Mouse (Mus musculus): ENCODE results near the gene Camta1. TPM values are rescaled to one million over a fixed set of nuclear protein-coding genes. Genes with fewer than 3 reads are reported as not detected.

The Camta1 gene
- polyA plus RNA-seq, 1 experiment: 7.7 TPM

GRCm38 (mm10) chr4:151229073-151229472 lies 632.6 kb downstream of the Camta1 start:
- DNase-seq: no peak
- no peaks in the 10 kb centered on the region for H3K27me3 ChIP-seq (replicated peaks; ENCODE audit: control insufficient read depth, insufficient read depth, low read length)
- H3K4me3 ChIP-seq (ENCODE audit: insufficient read depth, low read depth, low read length): no peak overlapping the region
- no peaks in the 10 kb centered on the region for H3K36me3 ChIP-seq (ENCODE audit: control insufficient read depth, insufficient read depth, low read length)
- TF ChIP-seq CTCF (conservative IDR thresholded peaks at IDR 0.05; ENCODE audit: insufficient read depth, insufficient read length, low read depth, low read length): no peak
- no peak for TF ChIP-seq POLR2A (IDR thresholded peaks at IDR 0.05; ENCODE audit: low read depth, low read length)
- 46% methylated on average over 6 of the region's 6 CpGs for WGBS
- no peaks in the 10 kb centered on the region for H3K4me1 ChIP-seq (ENCODE audit: control insufficient read depth, insufficient read depth, low read length)
- no peak overlapping the region for H3K27ac ChIP-seq (ENCODE audit: insufficient read depth, low read depth, low read length)

GRCm38 (mm10) chr4:151226496-151226895 lies 635.2 kb downstream of the Camta1 start:
- Histone ChIP-seq H3K27me3 (replicated peaks; ENCODE audit: control insufficient read depth, insufficient read depth, low read length) (no peaks in the 10 kb centered on the region), H3K4me3 (ENCODE audit: insufficient read depth, low read depth, low read length) (no peak overlapping the region), H3K4me1 (ENCODE audit: control insufficient read depth, insufficient read depth, low read length) (no peaks in the 10 kb centered on the region; the same call in 1 of the 2 replicates), H3K36me3 (ENCODE audit: control insufficient read depth, insufficient read depth, low read length) (no peaks in the 10 kb centered on the region), H3K27ac (ENCODE audit: insufficient read depth, low read depth, low read length) (no peak overlapping the region)
- DNase-seq: no peak
- TF ChIP-seq POLR2A (IDR thresholded peaks at IDR 0.05; ENCODE audit: low read depth, low read length) (no peak), CTCF (conservative IDR thresholded peaks at IDR 0.05; ENCODE audit: insufficient read depth, insufficient read length, low read depth, low read length) (no peak)
- 40% methylated on average over 9 of the region's 9 CpGs for WGBS

GRCm38 (mm10) chr4:151224017-151224416 lies 637.7 kb downstream of the Camta1 start:
- Histone ChIP-seq H3K27ac (ENCODE audit: insufficient read depth, low read depth, low read length) (no peak overlapping the region), H3K4me1 (ENCODE audit: control insufficient read depth, insufficient read depth, low read length) (no peaks in the 10 kb centered on the region; the same call in 1 of the 2 replicates), H3K36me3 (ENCODE audit: control insufficient read depth, insufficient read depth, low read length) (no peaks in the 10 kb centered on the region), H3K4me3 (ENCODE audit: insufficient read depth, low read depth, low read length) (no peak overlapping the region), H3K27me3 (replicated peaks; ENCODE audit: control insufficient read depth, insufficient read depth, low read length) (no peaks in the 10 kb centered on the region)
- no peak for TF ChIP-seq POLR2A (IDR thresholded peaks at IDR 0.05; ENCODE audit: low read depth, low read length)
- TF ChIP-seq CTCF (conservative IDR thresholded peaks at IDR 0.05; ENCODE audit: insufficient read depth, insufficient read length, low read depth, low read length): no peak
- no peak for DNase-seq
- 58% methylated on average over 12 of the region's 12 CpGs for WGBS

- Histone ChIP-seq H3K27me3 (replicated peaks; ENCODE audit: control insufficient read depth, insufficient read depth, low read length) (no peaks in the 10 kb centered on the region), H3K4me1 (ENCODE audit: control insufficient read depth, insufficient read depth, low read length) (no peaks in the 10 kb centered on the region; the same call in 1 of the 2 replicates), H3K36me3 (ENCODE audit: control insufficient read depth, insufficient read depth, low read length) (no peaks in the 10 kb centered on the region), H3K27ac (ENCODE audit: insufficient read depth, low read depth, low read length) (no peak overlapping the region), H3K4me3 (ENCODE audit: insufficient read depth, low read depth, low read length) (no peak overlapping the region)
- DNase-seq: peak; percentile 5
- 49% methylated on average over 13 of the region's 13 CpGs for WGBS
- TF ChIP-seq CTCF (conservative IDR thresholded peaks at IDR 0.05; ENCODE audit: insufficient read depth, insufficient read length, low read depth, low read length) (no peak), POLR2A (IDR thresholded peaks at IDR 0.05; ENCODE audit: low read depth, low read length) (no peak)
Measured at GRCm38 (mm10) chr4:151223263-151223996, 638.2 kb downstream of the Camta1 start.

GRCm38 (mm10) chr4:151222635-151223034 lies 639.0 kb downstream of the Camta1 start:
- H3K4me3 ChIP-seq (ENCODE audit: insufficient read depth, low read depth, low read length): no peak overlapping the region
- DNase-seq: no peak
- H3K36me3 ChIP-seq (ENCODE audit: control insufficient read depth, insufficient read depth, low read length): no peaks in the 10 kb centered on the region
- 32% methylated on average over 10 of the region's 10 CpGs for WGBS
- no peak overlapping the region for H3K27ac ChIP-seq (ENCODE audit: insufficient read depth, low read depth, low read length)
- TF ChIP-seq CTCF (conservative IDR thresholded peaks at IDR 0.05; ENCODE audit: insufficient read depth, insufficient read length, low read depth, low read length) (no peak), POLR2A (IDR thresholded peaks at IDR 0.05; ENCODE audit: low read depth, low read length) (no peak)
- H3K4me1 ChIP-seq (ENCODE audit: control insufficient read depth, insufficient read depth, low read length): no peaks in the 10 kb centered on the region; the same call in 1 of the 2 replicates
- H3K27me3 ChIP-seq (replicated peaks; ENCODE audit: control insufficient read depth, insufficient read depth, low read length): no peaks in the 10 kb centered on the region

GRCm38 (mm10) chr4:151216553-151217292 lies 645.0 kb downstream of the Camta1 start:
- no peak overlapping the region for H3K27ac ChIP-seq (ENCODE audit: insufficient read depth, low read depth, low read length)
- H3K4me3 ChIP-seq (ENCODE audit: insufficient read depth, low read depth, low read length): no peak overlapping the region
- no peak for DNase-seq
- TF ChIP-seq CTCF (conservative IDR thresholded peaks at IDR 0.05; ENCODE audit: insufficient read depth, insufficient read length, low read depth, low read length) (no peak), POLR2A (IDR thresholded peaks at IDR 0.05; ENCODE audit: low read depth, low read length) (no peak)
- H3K27me3 ChIP-seq (replicated peaks; ENCODE audit: control insufficient read depth, insufficient read depth, low read length): no peaks in the 10 kb centered on the region; the same call in 1 of the 2 replicates
- 67% methylated on average over 15 of the region's 15 CpGs for WGBS
- H3K36me3 ChIP-seq (ENCODE audit: control insufficient read depth, insufficient read depth, low read length): no peaks in the 10 kb centered on the region
- H3K4me1 ChIP-seq (ENCODE audit: control insufficient read depth, insufficient read depth, low read length): no peaks in the 10 kb centered on the region

- H3K27ac ChIP-seq (ENCODE audit: insufficient read depth, low read depth, low read length): no peak overlapping the region
- no peak for DNase-seq
- H3K4me1 ChIP-seq (ENCODE audit: control insufficient read depth, insufficient read depth, low read length): no peaks in the 10 kb centered on the region
- no peak overlapping the region for H3K4me3 ChIP-seq (ENCODE audit: insufficient read depth, low read depth, low read length)
- no peaks in the 10 kb centered on the region; the same call in 1 of the 2 replicates for H3K27me3 ChIP-seq (replicated peaks; ENCODE audit: control insufficient read depth, insufficient read depth, low read length)
- no peaks in the 10 kb centered on the region for H3K36me3 ChIP-seq (ENCODE audit: control insufficient read depth, insufficient read depth, low read length)
- no peak for TF ChIP-seq CTCF (conservative IDR thresholded peaks at IDR 0.05; ENCODE audit: insufficient read depth, insufficient read length, low read depth, low read length)
- TF ChIP-seq POLR2A (IDR thresholded peaks at IDR 0.05; ENCODE audit: low read depth, low read length): no peak
- 36% methylated on average over 4 of the region's 4 CpGs for WGBS
Measured at GRCm38 (mm10) chr4:151215866-151216265, 645.8 kb downstream of the Camta1 start.
